Mouse (Mus musculus) neural tube, embryonic 13.5 days (tissue): ENCODE measurements around the gene Pkp3. TPM values are rescaled to one million over a fixed set of nuclear protein-coding genes. Genes with fewer than 3 reads are reported as not detected.

Experiments used
- ATAC-seq: fragments of 200-750 bp; cut with Nextera tagmentation; 2 replicates; pipeline ENCODE4 v1.8.0; 2017; ENCODE audit warnings: low read depth, mild to moderate bottlenecking, moderate TSS enrichment, moderate library complexity
- H3K27ac ChIP-seq: fragments of 300-500 bp; sonication (generic); replicated peaks from 2 replicates; pipeline ENCODE4 v1.5.1; 2015; ENCODE audit warnings: moderate library complexity, mild to moderate bottlenecking, inconsistent platforms
- H3K27me3 ChIP-seq: fragments of 300-500 bp; sonication (generic); 2 replicates; pipeline ENCODE4 v1.6.1; 2015; ENCODE audit warnings: mild to moderate bottlenecking, inconsistent platforms
- H3K36me3 ChIP-seq: fragments of 300-500 bp; sonication (generic); 2 replicates; pipeline ENCODE4 v1.6.1; 2015; ENCODE audit warnings: mild to moderate bottlenecking, inconsistent platforms
- H3K4me1 ChIP-seq: fragments of 300-500 bp; sonication (generic); replicated peaks from 2 replicates; pipeline ENCODE4 v1.6.1; 2015; ENCODE audit warnings: inconsistent platforms
- H3K4me2 ChIP-seq: fragments of 300-500 bp; sonication (generic); 2 replicates; pipeline ENCODE4 v1.6.1; 2015; ENCODE audit warnings: inconsistent platforms, mild to moderate bottlenecking, moderate library complexity
- H3K4me3 ChIP-seq: fragments of 300-500 bp; sonication (generic); 2 replicates; pipeline ENCODE4 v1.5.1; 2015; ENCODE audit warnings: mild to moderate bottlenecking, inconsistent platforms
- H3K9ac ChIP-seq: fragments of 300-500 bp; sonication (generic); 2 replicates; pipeline ENCODE4 v1.6.1; 2015; ENCODE audit warnings: moderate library complexity, mild to moderate bottlenecking, inconsistent platforms
- H3K9me3 ChIP-seq: fragments of 300-500 bp; sonication (generic); 2 replicates; pipeline ENCODE4 v1.6.1; 2016; ENCODE audit warnings: inconsistent platforms
- WGBS: fragments of 180-500 bp; shearing (Covaris S2); methylation state at CpG from one replicate; pipeline ENCODE4 v1.1.7; 2015; 5-methylcytosine and 5-hydroxymethylcytosine counted together
- polyA plus RNA-seq: library from polyadenylated mRNA; unstranded; fragments of >200 nt; fragmentation: Nextera tagmentation; extraction: Ambion mirVana; gene quantifications from 2 replicates; pipeline ENCODE4 v1.2.1, GENCODE M21; 2015

Pkp3 gene
- polyA plus RNA-seq, 1 experiment from 2014 or later: 0.38 TPM

DNA sequence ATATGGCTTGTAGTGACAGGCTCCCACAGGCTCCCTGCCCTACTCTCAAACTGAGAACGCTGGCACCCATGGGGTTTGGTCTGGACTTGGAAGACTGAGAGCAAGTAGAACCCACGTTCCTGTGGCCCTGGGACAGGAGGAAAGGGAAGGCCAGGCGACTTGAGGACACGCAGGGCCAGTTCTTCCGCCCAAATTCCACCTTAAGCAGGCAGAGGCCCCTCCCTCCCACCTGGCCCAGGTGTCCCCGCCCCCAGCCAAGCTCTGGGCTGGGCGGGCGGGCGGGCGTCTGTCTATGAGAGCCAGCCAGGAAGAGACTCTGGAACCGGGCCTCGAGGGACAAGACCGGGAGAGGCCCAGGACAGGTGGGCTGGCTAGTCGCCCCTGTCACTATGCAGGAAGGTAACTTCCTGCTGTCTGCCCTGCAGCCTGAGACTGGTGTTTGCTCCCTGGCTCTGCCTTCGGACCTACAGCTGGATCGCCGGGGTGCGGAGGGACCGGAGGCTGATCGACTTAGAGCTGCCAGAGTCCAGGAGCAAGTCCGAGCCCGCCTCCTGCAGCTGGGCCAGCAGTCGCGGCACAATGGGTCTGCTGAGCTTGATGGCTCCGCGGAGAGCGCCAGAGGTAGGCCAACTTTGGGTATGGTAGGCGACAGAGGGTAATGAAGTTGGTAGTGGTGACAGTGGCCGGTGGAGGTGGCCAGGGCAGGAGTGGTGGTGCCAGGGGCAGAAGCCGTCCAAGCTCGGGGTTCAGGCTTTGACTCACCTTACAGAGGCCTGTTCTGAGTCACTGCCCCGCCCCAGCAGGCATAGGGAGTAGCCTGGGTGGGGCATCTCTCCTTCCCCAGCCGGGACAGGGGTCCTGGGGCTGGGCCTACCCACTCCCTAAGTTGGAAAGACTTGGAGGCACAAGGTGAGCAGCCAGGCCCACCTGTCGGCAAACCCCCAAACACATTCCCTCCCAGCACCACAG, 1.7 kb downstream of the Pkp3 start:
- no peak for ATAC-seq
- no peaks in the 10 kb centered on the region for H3K4me1 ChIP-seq
- H3K9me3 ChIP-seq: no peaks in the 10 kb centered on the region
- H3K4me2 ChIP-seq: no peak overlapping the region
- peaks cover 14% of the 10 kb centered on the region for H3K27me3 ChIP-seq
- no peak overlapping the region for H3K9ac ChIP-seq
- H3K36me3 ChIP-seq: no peaks in the 10 kb centered on the region
- H3K4me3 ChIP-seq: no peak overlapping the region
- H3K27ac ChIP-seq: no peak overlapping the region
- 28% methylated on average over 33 of the region's 34 CpGs for WGBS

GRCm38 (mm10) chr7:141087894-141088293, 9.9 kb downstream of the Pkp3 start:
- Histone ChIP-seq H3K4me1 (peaks cover 10% of the 10 kb centered on the region; the same call in 1 of the 2 replicates), H3K4me3 (no peak overlapping the region), H3K4me2 (no peak overlapping the region), H3K9me3 (no peaks in the 10 kb centered on the region), H3K9ac (no peak overlapping the region), H3K36me3 (no peaks in the 10 kb centered on the region), H3K27me3 (peaks cover 57% of the 10 kb centered on the region), H3K27ac (no peak overlapping the region)
- WGBS: 28% methylated on average over 8 of the region's 8 CpGs
- ATAC-seq: no peak

DNA sequence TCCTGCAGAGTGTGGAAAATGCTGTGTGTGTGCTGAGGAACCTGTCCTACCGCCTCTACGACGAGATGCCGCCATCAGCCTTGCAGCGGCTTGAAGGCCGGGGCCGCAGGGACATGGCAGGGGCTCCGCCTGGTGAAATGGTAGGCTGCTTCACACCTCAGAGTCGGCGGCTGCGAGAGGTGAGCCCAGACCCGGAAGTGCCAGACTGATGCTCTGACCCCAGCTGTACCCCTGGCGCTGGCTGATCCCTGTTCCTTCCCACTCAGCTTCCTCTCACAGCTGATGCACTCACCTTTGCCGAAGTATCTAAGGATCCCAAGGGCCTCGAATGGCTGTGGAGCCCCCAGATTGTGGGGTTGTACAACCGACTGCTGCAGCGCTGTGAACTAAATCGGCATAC, 10.5 kb downstream of the Pkp3 start:
- 0 out of 2 replicates have a peak overlapping the region, but pooled peaks have one; percentile 25 for H3K4me2 ChIP-seq

GRCm38 (mm10) chr7:141090228-141090627, 12.2 kb downstream of the Pkp3 start:
- 62% methylated on average over 8 of the region's 8 CpGs for WGBS
- Histone ChIP-seq H3K27ac (no peak overlapping the region), H3K36me3 (no peaks in the 10 kb centered on the region), H3K9me3 (no peaks in the 10 kb centered on the region), H3K4me3 (no peak overlapping the region), H3K4me2 (no peak overlapping the region), H3K4me1 (peaks cover 10% of the 10 kb centered on the region; the same call in 1 of the 2 replicates), H3K27me3 (peaks cover 60% of the 10 kb centered on the region), H3K9ac (no peak overlapping the region)
- no peak for ATAC-seq

More for the DNA sequence above, 10.5 kb downstream of the Pkp3 start:
- 25% methylated on average over 18 of the region's 18 CpGs for WGBS
- no peak overlapping the region for H3K9ac ChIP-seq
- no peaks in the 10 kb centered on the region for H3K9me3 ChIP-seq
- no peak for ATAC-seq
- H3K27ac ChIP-seq: no peak overlapping the region
- peaks cover 10% of the 10 kb centered on the region; the same call in 1 of the 2 replicates for H3K4me1 ChIP-seq
- H3K27me3 ChIP-seq: peaks cover 60% of the 10 kb centered on the region
- H3K36me3 ChIP-seq: no peaks in the 10 kb centered on the region
- no peak overlapping the region for H3K4me3 ChIP-seq

DNA sequence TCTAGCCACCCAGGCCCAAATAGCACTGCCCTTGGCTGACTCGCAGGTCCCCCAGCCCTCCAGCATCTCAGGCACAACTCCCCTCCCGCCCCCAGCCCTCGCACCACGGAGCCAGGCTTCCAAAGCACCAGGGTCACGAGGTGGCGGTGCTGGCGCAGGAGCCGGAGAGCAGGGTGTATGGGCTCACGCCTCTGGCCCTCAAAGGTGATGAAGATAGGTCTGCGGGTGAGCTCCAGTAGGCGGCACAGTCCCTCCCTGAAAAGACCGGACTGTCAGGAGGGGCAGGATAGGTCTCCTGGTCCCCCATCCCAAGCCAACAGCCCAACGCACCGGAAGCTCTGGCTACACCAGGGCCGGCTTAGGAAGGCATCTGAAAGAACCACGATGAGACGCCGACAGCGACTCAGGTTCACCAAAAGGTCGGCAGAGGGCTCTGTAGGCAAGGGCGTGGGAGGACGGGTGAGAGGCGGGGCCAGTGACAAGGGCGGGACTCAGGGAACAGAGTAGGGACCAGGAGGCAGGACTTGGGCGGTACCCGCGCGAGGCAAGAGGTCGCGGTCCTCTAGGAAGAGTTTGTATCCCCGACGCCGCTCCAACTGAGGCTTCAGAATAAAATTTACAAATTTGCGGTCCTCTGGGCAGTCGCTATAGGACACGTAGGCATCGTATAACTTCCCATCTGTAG, 14.2 kb downstream of the Pkp3 start:
- peaks cover 53% of the 10 kb centered on the region for H3K27me3 ChIP-seq
- H3K4me3 ChIP-seq: peak overlapping the region; percentile 23
- H3K4me2 ChIP-seq: peak overlapping the region; percentile 47
- H3K9me3 ChIP-seq: no peaks in the 10 kb centered on the region
- 0 out of 2 replicates have a peak overlapping the region, but pooled peaks have one; percentile 4 for H3K9ac ChIP-seq
- no peak overlapping the region for H3K27ac ChIP-seq
- peaks cover 10% of the 10 kb centered on the region; the same call in 1 of the 2 replicates for H3K4me1 ChIP-seq
- peak; percentile 79 for ATAC-seq
- 7% methylated on average over 37 of the region's 37 CpGs for WGBS
- H3K36me3 ChIP-seq: no peaks in the 10 kb centered on the region

- no peak overlapping the region for H3K4me3 ChIP-seq
- peaks cover 48% of the 10 kb centered on the region for H3K27me3 ChIP-seq
- WGBS: 72% methylated on average over 6 of the region's 6 CpGs
- no peak overlapping the region for H3K4me2 ChIP-seq
- H3K27ac ChIP-seq: no peak overlapping the region
- ATAC-seq: no peak
- no peaks in the 10 kb centered on the region for H3K9me3 ChIP-seq
- no peak overlapping the region for H3K9ac ChIP-seq
- peaks cover 6% of the 10 kb centered on the region; the same call in 1 of the 2 replicates for H3K4me1 ChIP-seq
- H3K36me3 ChIP-seq: no peaks in the 10 kb centered on the region
These were observed 15.9 kb downstream of the Pkp3 start for GRCm38 (mm10) chr7:141093950-141094349.

GRCm38 (mm10) chr7:141094487-141095205, 16.6 kb downstream of the Pkp3 start:
- H3K4me2 ChIP-seq: no peak overlapping the region
- no peak for ATAC-seq
- no peaks in the 10 kb centered on the region for H3K36me3 ChIP-seq
- H3K9me3 ChIP-seq: no peaks in the 10 kb centered on the region
- H3K4me1 ChIP-seq: peaks cover 10% of the 10 kb centered on the region
- H3K9ac ChIP-seq: no peak overlapping the region
- H3K4me3 ChIP-seq: no peak overlapping the region
- WGBS: 63% methylated on average over 15 of the region's 15 CpGs
- H3K27ac ChIP-seq: no peak overlapping the region
- peaks cover 48% of the 10 kb centered on the region for H3K27me3 ChIP-seq

- Histone ChIP-seq H3K27ac (no peak overlapping the region), H3K4me1 (peaks cover 18% of the 10 kb centered on the region), H3K4me3 (no peak overlapping the region), H3K9me3 (no peaks in the 10 kb centered on the region), H3K9ac (no peak overlapping the region), H3K4me2 (no peak overlapping the region), H3K36me3 (no peaks in the 10 kb centered on the region), H3K27me3 (peaks cover 51% of the 10 kb centered on the region)
- ATAC-seq: no peak
- 88% methylated on average over 6 of the region's 6 CpGs for WGBS
These were observed 18.0 kb downstream of the Pkp3 start for GRCm38 (mm10) chr7:141096021-141096420.

DNA sequence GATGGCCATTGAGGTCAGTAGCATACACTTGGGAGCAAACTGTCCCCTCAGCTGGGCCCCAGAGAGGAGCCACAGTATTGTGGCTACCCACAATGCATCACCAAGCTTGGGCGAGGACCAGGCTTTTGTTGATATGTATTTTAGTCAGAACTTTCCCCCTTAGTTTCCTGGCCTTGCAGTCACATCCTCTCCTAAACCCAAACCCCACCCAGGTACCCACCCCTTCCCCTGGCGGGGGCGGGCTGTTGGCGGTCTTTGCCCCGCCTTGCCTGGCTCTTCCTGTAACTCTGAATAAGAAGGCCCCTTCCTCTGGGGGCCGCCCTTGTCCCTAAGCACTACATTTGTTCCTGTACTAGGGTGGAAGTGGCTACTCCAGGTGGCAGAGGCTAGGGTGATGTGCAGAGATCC, 18.6 kb downstream of the Pkp3 start:
- Histone ChIP-seq H3K9ac (no peak overlapping the region), H3K4me2 (no peak overlapping the region), H3K27me3 (peaks cover 51% of the 10 kb centered on the region), H3K9me3 (no peaks in the 10 kb centered on the region), H3K4me3 (no peak overlapping the region), H3K36me3 (no peaks in the 10 kb centered on the region), H3K4me1 (peaks cover 18% of the 10 kb centered on the region), H3K27ac (no peak overlapping the region)
- WGBS: 47% methylated on average over 6 of the region's 6 CpGs
- ATAC-seq: no peak

- H3K9ac ChIP-seq: no peak overlapping the region
- no peak overlapping the region for H3K27ac ChIP-seq
- no peaks in the 10 kb centered on the region for H3K36me3 ChIP-seq
- H3K4me3 ChIP-seq: no peak overlapping the region
- H3K4me1 ChIP-seq: peaks cover 18% of the 10 kb centered on the region
- no peaks in the 10 kb centered on the region for H3K9me3 ChIP-seq
- ATAC-seq: no peak
- 81% methylated on average over 5 of the region's 5 CpGs for WGBS
- peaks cover 52% of the 10 kb centered on the region for H3K27me3 ChIP-seq
- no peak overlapping the region for H3K4me2 ChIP-seq
These were observed 19.2 kb downstream of the Pkp3 start for GRCm38 (mm10) chr7:141097177-141097576.

- H3K36me3 ChIP-seq: no peaks in the 10 kb centered on the region
- peaks cover 12% of the 10 kb centered on the region for H3K4me1 ChIP-seq
- peaks cover 51% of the 10 kb centered on the region for H3K27me3 ChIP-seq
- H3K4me2 ChIP-seq: peak within 1 kb of the TSS; percentile 67
- peak within 1 kb of the TSS; percentile 55 for H3K9ac ChIP-seq
- H3K9me3 ChIP-seq: no peaks in the 10 kb centered on the region
- H3K4me3 ChIP-seq: peak within 1 kb of the TSS; percentile 39
- ATAC-seq: peak; percentile 59; the same call in 1 of the 2 replicates
- 2% methylated on average over 56 of the region's 56 CpGs for WGBS
- no peak within 1 kb of the TSS for H3K27ac ChIP-seq
These were observed 22.1 kb downstream of the Pkp3 start, which contains the start of gene Sigirr for GRCm38 (mm10) chr7:141099911-141100691. Sigirr (minus strand) TSS chr7:141100572.
